Mouse (Mus musculus): ENCODE measurements around the gene Notum.

The Notum gene

GRCm38 (mm10) chr11:120633520-120634343 lies 27.2 kb downstream of the Notum start, which contains the start of gene Mafg:
Mafg (minus strand) TSS chr11:120633600.
- peak; percentile 94 to 97 for DNase-seq

DNA sequence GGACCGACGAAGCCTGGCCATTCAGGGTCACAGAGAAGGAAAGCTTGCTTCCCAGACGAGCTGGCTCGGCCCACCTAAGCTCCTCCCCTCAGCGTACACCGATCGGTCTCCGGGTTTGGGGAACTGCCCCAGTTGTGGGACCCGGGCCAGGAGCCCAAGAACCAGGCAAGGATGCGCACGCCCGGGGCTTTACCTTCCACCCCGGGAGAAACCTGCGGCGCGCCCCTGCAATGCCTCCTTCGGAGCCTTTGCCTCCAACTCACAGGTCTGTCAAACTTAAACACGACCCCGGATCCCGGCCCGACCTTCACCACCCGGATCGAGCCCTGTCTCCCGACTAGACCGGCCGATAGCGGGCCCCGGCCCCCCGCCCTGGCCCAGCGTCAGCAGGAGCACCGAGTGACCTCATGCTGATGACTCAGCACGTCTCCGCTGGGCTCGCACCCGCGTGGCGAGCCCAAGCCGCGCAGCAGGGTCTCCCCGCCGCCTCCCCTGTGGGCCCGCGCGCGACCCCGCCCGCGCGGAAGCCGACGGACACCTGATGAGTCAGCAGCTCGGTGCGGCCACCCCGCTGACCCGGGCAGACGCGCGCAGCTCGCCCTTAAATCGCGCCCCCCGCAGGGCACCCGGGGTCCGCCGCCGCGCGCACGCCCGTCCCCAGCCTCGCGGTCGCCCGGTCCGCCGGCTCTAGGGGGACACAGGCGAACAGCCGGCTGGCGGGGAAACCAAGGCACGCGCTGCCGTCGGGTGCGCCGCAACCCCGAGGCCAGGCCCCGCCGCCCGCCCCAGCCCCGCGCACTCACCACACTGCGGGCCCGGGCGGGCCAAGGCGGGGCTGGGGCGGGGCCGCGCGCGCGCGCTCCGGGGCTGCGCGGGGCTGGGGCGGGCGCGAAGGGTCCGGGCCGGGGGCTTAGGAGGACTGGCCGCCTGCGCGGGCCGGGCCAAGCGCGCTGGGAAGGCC lies 28.1 kb downstream of the Notum start:
- peak; percentile 76 to 86 for DNase-seq

- DNase-seq, result no peak
These were observed 29.1 kb downstream of the Notum start for GRCm38 (mm10) chr11:120631726-120632448.

GRCm38 (mm10) chr11:120630881-120631725 lies 29.9 kb downstream of the Notum start:
- peak in 1 of 2 experiments; percentile 52 for DNase-seq

GRCm38 (mm10) chr11:120630401-120630871 lies 30.5 kb downstream of the Notum start:
- peak; percentile 57 to 70 for DNase-seq

DNA sequence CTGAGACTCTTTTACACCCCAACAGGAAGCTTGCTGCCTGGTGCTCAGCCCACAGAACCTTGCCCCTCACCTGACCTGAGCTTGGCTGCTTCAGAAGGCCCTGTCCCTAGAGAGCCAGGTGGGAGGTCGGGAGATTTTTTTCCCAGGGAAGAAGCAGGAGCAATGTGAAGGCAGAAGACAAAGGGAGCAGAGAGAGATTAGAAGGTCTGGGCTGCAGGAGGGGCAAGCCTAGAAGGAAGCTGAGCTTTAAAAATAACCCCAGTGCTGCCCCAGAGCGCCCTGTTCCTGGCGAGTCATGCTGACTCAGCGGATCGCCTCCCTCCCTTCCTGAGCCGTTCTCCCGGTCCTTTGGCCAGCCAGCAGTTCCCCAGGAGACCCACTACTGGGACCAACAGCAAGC lies 31.1 kb downstream of the Notum start:
- peak; percentile 63 to 72 for DNase-seq

GRCm38 (mm10) chr11:120629341-120629730 lies 31.6 kb downstream of the Notum start:
- peak in 1 of 2 experiments; percentile 62 for DNase-seq

DNA sequence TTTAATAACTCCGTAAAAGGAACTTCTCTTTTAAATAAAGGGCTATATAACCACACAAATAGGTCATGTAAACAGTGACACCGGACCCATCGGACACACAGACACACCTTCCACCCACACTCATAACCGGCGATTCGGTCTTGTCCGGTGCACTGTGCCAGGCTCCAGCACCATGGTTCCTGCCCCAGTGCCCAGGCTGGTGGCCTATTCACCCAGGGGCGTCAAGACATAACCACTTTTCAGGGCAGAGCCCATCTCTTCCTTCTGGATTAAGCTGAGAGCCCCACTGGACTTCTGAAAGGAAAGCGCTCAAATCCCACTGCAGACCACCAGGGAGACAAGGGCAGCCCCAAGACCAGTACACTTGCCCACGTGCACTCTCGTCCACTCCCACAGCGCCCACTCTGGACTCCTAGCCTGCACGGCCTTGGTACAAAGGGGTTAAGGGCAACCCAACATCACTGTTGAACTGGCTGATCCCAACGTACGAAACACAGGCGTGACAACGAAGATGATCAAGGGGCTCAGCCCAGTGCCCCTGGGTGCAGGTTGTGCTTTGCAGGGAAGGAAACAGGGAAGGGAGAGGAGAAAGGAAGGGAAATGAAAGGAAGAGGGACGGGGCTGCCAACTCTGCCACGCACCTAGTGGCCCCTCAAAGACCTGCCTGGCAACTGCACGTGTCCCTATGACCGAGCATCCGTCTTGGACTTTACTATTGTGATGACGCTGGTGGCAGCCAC lies 32.2 kb downstream of the Notum start:
- no peak for DNase-seq

- DNase-seq, result no peak
These were observed 33.3 kb downstream of the Notum start for GRCm38 (mm10) chr11:120627468-120628300.

DNA sequence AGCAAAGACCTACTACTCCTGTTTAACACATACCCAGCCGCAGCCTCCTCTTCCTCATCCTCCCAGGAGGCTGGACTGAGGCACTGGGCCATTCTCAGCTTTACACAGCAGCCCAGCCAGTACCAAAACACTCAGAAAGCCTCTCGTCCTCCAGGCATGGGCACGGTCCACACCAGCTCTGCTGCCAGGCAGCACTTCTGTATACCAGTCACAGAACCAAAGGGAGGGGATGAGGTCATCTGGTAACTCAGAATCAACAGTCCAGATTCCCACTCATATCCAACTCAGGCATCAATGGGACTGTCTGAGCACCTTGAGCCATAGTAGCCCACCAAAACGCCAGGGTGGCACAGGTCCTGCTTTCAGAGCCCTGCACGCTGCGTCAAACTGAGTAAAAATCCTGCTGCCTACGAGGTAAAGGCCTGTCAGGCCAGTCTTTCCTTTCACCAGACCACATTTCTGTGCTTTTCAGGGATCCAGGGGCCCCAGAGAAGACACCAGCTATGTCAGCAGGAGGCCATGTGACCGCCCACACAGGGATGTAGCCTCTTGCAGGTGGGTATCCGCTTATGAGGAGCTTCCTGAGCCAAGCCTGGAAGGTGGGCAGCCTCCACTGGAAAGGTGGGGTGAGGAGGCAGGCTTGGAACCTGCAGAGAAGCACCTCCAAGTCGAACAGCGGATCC lies 34.0 kb downstream of the Notum start:
- DNase-seq, result no peak

DNA sequence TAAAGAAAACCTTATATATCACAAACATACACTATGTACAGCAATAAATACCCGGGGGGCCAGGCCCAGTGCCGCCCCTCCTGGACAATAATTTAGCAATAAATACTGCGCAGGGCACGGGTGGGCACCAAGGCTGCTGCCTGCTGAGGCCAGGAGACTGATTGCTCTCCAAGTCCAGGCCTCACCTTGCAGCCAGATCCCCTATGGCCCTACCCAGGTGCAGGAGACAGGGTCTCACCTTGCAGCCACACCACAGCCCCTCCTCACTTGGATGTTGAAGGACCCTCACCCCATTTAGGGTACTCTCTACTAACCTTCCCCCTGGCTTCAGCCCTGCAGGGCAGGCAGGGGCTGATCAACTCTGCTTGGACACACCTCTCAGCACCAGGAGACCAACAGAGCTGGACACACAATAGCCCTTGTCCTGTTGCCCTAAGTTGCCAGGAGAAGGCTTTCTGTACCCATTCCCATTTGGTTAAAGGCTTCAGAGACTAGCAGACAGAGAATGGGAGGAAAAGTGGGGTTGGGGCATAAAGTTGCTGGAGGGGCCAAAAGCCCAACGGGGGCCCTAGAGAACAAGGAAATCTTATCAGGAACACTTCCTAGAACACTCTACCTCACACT lies 35.7 kb downstream of the Notum start, which contains the start of gene Sirt7:
Gene Sirt7, minus strand, starts transcription at position 89 of the 624 bp plus-strand sequence.
- no peak for DNase-seq

DNA sequence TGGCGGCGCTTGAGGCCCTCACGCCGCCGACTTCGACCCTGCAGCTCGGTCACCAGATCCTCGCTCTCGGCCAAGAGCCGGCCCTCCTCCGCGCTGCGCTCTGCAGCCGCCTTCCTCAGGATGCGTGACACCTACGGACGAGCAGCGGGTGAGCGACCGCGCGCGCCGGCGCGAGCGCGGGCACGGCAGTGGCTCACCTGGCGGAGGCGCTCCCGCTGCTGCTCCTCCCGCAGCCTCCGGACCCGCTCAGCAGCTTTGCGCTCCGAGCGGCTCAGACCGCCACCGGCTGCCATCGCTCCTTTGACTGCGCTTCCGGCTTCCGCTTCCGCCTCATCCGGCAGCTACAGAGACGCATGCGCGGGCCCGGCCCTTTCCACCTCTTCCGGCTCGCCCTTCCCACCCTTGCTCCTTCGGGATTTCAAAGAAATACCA lies 36.3 kb downstream of the Notum start:
- DNase-seq, result peak; percentile 90 to 94

GRCm38 (mm10) chr11:120623961-120624679 lies 36.9 kb downstream of the Notum start:
- peak; percentile 82 to 89 for DNase-seq

DNA sequence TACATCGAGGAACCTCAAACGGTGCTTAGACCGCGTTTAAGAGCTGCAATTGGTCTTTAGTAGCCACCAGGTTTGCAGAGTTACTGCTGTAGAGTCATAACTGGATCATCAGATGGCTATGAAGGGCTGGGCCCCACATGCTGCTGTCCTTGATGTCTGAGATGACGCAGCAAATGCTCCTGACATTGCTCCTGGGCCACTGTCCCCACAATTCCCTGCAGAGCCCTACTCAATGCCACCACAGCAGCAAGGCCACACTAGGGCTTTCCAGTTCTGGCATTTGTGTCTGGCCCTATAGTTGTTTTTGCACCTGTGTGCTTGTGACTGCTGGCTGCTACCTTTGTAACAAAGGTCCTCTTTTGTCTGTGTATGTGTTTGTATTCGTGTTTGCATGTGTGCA lies 38.2 kb downstream of the Notum start:
- DNase-seq, result no peak

- DNase-seq, result no peak
These were observed 40.8 kb downstream of the Notum start for GRCm38 (mm10) chr11:120620195-120620594.

- no peak for DNase-seq
These were observed 42.1 kb downstream of the Notum start for GRCm38 (mm10) chr11:120618619-120619535.

Data from kidney, postnatal 4 days (tissue).